Mouse (Mus musculus) WW6 (cell line): ENCODE data around the gene Bmpr1b.

Source experiments
- DNase-seq: peaks from one replicate; pipeline ENCODE4 v3.0.0-alpha.2; 2013; ENCODE audit warnings: low read depth, low spot score

Bmpr1b gene

DNA sequence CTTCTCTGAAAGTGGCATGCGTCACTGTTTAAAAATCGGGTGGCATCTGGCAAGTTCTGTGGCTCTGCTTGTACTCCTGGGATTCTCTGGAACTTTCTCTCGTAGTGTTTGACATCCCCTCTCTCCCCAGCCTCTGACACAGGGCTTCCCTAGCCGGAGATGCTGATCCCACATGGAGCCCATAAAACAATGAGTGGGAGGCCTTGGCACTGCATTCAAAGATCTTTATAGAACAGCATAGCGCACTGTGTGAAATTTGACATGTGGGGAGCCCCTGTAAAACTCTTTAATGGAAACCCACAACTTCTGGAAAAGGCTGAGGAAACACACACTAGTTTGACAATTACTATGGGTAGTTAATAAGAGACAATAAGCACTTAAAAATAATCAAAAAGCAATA is 126.2 kb downstream of the Bmpr1b start:
- DNase-seq = no peak

DNA sequence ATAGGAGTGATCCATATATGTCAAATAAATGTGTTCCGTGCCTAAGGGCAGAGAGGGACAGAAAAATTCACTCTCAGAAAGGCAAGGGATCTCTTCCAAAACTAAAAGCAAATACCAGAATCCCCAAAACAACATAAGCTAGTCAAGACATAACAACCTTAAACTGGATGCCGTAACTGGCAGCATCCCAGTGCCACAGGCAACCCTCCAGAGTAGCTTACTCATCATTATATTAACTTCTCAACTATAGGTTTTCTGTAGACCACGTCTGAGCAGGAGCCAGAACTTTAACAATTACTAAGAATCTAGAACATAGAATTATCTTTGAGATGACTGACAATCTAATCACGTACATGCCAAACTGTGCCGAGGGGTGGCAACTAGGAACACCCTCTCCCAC is 128.9 kb downstream of the Bmpr1b start:
- no peak for DNase-seq

DNA sequence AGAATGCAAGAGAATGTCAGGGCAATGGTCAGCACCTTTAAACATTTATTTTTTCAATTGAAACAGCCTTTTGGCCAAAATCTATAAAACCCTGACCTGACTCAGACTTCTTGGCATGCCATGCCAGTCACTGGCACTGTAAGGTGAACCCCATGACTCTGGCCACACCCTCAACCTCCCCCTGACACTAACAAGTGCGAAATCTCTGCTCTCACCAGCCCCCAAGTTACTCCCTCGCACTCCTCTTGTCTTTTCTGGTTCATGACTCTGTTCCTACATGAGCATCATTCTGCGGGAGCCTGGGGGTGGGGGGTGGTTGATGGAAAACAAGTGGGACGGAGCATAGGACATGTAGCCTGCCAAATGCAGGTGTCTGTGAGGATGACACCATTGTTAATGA is 135.1 kb downstream of the Bmpr1b start:
- no peak for DNase-seq

DNA sequence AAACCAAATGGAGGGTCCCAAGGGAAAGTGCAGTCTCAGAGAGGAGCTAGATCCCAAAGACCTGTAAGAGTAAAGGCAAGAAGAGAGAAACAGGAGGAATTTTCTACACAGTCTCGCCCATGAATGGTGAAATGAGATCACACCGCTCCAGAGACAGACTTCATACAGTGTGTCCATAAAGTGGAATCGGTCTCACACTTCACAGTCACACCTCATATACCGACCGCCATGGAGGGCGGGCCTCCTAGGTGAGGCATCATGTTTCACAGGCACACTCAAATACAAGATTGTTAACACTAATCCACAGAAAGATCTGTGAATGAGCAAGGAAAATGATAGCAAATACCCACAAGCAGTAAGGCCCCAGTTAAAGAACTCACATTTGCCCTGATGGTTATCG is 149.5 kb downstream of the Bmpr1b start:
- DNase-seq = no peak

DNA sequence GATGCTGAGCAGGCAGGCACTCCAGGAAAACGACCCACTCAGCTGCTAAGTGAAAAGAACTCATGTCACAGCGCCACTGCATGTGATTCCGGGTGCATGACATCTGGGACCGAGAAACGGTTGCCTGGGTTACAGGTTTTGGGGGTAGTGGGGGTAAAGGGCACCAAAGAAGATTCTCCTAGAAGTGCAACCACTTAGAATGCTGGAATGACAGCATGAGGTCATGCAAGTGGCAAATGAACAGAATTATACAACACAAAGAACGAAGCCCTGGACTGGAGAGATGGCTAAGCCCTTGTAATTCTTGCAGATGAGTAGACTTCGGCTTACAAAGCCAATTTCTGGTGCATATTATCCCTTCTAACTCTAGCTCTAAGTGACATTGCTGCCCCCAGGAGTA is 184.7 kb downstream of the Bmpr1b start:
- no peak for DNase-seq

DNA sequence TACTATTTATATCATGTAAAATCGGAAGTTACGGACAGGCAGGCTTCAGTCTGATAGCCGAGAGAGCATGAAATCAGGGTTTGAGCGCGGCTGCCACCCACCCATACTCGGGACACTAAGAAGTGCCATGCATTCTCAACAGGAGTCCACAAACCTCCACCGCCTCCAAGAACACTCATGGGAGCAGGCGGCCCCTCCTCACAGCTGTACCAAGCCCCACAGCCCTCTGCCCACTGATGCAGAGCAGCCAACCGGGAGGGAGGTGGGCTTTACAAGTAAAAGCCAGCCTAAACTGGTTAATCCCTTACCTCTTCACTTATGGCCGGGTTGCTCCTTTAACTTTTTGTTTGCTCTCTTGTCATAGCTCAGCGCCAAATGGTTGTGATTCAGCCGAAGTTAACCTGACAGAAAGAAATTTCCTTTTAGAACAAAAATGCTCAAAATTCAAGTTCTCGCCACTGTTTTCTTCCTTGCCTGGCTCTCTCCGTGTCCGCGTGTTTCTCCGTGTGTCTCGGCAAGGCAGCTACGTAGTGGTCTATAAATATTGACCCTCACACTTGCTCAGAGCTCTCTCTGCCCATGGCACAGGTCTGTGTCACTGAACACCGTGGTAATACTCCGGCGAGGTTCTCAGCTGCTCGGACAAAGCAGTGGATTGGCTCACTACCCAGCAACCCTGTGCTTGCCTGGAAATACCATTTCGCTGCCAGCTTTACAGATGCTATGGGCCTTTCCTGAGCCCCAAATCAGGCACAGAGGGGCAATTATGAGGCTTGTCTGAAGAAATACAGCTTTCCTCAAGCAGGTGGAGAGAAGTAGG is 187.4 kb downstream of the Bmpr1b start:
- no peak for DNase-seq

DNA sequence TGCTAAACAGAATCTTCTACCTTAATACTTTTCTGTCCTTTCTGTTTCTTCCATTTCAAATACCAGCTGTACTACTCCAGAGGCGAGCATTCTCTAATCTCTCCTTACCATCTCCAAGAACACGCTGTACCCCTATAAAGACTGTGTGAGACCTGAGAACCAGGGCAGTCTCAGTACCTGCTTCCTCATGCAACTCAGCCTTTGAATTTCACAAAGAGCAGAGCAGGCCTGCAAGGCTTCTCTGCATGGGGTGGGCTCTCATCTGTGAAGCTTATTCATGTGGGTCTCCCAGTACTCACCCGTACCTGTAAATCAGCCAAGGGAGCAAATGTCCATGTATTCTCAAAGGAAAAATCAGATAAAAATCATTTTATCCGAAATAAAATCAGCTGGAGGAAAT is 203.0 kb downstream of the Bmpr1b start:
- no peak for DNase-seq

DNA sequence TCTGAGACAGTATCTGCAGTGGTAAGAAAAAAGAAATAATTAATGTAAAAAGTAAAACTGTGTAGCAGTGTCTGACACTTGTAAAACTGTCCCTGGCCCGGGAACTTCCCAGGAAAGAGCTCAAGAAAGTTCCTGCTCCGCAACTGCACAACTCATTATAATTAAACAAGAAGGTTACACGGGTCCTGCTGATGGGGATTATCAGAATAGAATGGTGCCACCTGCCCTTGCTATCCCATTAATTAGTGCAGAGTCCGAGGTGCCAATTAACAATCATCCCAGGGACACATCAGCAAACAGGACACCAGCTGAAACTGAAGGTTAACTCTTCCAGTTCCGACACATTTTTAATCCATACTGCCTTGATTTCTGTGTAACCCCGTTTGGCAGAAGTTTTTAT is 216.3 kb downstream of the Bmpr1b start:
- no peak for DNase-seq

DNA sequence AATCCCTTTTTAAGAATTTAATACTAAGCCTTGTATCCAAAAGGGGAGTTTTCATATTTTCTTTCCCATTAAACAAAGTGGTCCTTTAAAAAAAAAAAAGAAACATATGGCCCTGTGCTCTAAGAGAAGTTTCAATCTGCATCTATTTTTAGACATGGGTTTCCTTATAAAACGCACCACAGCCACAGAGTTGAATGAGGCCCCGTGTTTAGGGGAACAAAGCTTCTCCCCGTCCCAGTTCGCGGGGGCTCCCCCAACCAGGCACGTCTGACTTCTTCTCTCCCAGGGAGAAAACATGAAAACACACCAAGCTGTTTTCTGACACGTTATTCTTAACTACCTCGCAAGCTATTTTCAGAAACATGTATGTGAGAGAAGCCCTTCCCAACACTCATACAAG is 218.6 kb downstream of the Bmpr1b start:
- DNase-seq = no peak

DNA sequence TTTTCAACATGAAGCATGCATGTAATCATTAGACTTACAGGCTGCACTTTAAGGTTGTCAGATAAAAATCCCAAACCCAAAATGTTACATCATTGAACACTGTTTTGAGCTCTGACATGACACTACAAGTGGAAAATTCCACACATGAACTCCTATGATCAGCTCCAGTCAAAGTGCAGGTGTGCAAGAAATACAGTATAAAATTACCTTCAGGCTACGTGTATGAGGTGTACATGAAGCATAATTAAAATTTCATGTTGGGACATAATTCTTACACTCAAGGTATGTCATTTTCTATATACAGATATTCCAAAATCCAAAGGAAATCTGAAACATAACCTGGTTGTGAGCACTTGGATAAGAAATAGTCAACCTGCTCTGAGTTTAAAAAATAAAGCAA is 220.7 kb downstream of the Bmpr1b start:
- no peak for DNase-seq

DNA sequence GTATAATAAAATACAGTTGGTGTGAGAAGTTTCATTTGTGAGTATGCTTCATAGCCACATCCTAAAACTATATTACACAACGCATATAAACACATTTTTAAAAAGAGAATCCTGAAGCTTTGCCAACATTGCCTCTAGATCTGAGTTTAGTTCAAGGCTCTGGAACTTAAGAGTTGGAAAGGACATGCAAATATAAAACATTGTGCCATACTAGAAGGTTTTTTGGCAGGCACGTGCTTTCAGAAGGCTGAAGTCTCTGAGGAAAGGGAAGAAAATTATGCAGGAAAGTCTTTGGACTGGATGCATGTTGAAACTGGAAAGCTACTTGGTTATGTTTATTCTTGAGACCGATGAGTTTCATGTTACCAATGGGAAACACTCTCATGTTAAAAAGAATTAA is 221.1 kb downstream of the Bmpr1b start:
- DNase-seq = no peak

DNA sequence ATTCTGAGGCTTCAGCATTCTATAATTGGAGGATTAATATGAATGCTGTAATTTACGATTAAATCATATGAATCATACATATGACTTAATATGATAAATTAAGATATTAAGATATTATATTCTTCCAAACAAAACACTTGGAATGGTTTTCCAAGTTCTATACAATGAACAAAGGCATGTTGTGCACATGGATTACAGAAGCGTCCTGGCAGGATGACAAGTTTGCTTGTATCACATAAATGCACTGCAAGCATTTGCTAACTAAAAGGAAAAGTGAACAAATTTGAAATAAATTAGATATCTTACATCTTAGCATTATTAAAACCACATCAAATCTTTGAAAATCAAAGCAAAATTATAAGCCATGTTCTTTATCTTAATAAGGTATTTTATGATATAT is 222.4 kb downstream of the Bmpr1b start:
- no peak for DNase-seq

DNA sequence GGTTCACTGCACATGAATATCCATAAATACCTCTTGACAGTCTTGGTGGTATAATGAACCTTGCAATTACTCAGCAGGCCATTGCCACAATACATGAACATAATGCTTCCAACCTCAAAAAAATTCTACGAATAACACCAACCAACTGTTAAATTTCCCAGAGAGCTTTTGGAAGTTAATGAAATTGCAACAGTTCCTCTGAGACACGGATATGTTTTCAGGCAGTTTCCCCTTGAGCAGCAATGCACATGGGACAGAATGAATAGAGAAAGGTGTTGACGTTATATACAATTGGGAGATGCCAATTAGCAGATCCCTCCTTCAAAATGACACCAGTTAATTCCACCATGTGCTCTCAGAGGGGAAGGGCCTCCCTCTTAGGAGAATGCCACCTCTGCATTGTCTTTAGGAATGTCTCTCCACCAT is 225.9 kb downstream of the Bmpr1b start:
- DNase-seq = no peak

DNA sequence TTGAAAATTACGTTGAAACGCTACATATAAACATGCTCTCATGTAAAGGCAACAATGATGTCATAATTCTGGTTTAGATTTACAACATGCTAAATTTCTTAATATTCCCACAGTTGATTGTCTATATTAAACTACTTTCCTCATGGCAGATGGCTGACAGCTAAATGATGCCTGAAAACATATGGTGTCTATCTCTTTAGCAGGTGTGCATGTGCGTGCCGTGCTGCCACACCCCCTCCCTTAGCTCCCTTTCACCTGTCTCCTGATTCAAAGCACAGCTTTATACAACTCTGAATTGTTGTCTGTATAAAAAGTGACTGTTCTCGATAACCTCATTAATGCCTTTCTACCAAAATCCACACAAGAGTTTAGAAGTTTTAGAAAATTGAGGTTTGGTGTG is 229.0 kb downstream of the Bmpr1b start:
- no peak for DNase-seq

DNA sequence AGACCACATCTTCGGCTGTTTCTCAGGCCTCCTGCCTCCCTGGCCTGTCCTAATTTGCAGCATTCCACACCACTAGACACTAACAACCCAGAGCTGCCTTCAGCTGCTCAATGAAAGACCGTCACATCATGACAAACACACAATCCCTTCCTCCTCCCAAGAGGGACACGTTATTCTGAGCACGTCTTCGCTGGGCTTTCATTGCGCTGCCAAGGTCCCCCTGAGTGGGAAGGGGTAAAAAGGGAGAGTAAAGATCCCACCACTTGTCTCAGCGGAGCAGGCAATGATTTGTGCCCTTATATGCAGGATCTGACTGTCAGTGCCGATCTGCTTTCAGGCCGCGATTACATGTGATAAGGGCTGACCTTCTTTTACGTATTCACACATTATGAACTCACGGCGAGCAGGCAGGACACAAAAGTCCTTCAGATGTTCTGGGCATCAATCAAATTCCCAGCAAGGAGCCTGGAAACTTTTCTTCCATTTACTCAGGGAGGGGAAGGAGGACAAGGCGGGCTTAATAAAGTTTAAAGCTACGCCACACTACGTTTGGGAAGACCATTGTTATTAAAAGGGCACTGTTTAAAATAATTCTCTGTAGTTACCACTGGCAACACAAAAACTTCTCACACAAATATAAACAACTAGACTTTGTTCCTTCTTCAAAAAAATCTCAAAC is 232.5 kb downstream of the Bmpr1b start:
- DNase-seq = no peak

DNA sequence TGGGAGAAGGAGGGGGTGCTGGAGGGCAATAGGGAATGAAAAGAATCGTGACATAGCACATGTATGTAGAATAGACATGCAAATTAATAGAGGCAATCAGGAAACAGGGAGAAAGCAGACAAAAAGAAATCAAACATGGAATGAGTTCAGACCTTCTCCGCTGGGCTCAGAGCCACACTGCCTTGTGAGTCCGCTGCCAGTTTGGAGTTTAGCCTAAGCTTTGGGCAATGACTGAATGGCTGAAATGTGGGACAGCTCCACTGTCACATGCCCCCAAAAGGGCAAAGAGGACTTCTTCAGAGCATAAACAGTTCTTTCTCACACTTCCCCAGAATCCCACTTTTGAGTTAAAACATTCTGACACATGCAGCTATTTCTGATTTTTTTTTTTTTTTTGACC is 236.3 kb downstream of the Bmpr1b start:
- no peak for DNase-seq

DNA sequence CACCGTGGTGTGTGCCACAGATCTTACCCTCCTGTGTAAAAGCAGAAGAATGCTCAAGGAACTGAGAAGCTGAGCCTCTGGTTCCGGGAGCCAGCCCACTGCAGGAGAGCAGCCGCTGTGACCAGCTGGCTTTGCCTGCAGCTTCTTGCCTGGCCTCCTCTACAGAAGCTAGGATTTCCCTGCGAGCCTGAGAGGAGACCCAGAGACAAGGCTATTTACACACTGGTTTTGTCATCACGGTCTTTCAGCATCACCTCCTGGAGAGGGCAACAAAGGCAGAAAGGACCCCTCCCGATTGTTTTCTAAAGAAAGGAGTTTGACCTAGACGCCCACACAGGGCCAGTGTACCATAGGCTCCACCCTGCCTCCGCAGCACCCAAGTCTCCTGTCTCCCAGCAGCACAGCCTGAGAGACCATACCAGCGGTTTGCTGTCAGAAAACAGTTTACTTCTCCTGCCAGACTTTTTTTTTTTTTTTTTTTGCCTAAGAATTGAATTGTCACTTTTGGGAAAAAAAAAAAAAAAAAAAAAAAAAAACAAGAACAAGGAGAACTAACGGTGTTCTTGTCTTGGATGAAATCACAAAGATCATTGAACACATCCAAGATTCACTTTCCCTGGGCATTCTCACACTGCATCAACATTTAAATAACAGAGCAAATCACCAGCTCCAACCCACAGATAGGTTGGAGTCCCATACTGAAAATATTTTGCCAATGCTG is 237.7 kb downstream of the Bmpr1b start:
- peak; percentile 45 for DNase-seq

DNA sequence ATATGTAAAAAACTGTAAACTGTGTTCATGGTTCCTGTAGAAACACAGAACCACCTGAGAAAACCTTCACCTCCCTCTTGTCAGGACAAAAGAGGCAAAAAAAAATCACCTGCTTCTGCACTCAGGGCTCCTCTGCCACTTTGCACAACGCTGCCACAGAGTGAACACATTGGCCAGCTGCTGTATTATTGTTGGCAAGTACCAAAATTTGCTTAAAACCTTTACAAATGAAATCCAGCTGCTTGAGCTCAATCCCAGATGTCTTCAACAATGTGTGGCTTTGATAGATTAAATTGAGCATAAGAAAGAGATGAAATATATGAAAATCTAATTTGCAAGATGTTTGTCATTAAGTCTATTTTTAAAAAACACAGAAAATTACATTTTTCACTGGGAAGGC is 245.8 kb downstream of the Bmpr1b start:
- DNase-seq = no peak

DNA sequence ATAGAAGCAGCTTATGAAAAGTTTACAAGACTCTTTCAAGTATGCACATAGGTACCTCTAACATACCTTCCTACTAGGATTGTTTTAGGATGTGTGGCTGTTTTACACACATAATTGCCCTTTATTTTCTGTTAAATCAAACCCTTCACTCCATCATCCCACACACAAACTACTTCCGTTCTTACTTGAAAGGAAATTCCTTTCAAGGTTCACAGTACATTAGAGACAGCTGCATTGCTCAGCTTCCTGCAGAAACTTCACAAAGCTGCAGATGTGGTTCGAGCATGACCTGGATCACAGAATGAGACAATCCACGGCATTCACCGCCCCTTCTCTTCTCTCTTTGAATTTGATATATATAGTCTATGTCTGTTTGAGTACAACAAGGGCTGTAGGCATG is 248.1 kb downstream of the Bmpr1b start:
- DNase-seq = no peak

DNA sequence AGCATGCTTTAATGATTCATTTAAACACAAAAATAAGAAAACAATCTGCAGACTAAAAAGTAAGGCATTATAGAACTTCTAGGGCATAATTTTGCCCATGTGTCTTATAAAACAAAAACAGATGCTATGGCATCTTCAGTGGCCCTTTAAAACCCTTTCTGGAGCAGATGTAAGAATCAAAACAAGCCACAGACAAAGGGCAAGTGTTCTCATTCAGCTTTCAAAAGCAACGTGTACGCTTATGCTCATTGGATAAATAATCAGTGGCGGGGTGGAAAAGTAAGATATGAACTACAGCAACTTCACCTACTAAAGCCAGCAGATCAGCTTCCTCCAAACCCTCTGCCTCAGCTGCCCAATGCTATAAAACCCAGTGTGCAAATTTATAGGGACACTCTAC is 249.6 kb downstream of the Bmpr1b start:
- DNase-seq = no peak

DNA sequence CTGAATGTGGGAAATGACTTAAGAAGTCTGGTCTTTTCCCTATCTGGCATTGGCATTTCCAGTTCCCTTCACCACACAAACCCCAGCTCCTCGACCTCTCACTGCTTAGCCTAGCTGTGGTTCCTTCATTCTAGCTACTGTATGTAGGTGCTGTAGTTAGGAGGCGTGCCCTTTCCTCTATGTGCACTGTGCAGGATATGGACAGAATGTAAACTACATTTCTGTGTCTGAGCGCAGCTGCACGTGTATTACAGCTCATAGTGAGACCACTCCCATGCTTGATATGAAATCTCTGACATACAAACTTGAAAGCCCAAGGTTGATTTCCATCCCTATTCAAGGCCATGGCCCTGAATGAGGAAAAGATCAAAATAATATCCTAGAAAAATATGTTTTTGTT is 252.1 kb downstream of the Bmpr1b start:
- no peak for DNase-seq

DNA sequence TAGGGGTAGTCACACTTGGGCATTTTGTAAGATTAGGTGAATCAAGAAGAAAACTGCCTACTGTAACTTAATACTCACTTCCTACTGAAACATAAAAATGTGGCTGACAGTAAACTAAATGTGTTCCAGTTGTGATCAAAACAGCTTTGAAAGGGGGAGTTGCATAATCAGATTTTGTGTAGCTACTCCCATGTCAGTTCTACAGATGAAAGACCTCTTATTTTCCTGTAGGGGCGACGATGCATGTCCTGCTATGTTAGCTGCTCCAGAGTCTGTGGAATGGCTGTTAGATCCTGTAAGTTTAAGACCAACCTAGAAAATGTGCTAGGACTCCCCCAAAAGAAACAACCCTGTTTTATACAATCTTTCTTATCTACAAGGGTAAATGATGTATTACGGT is 253.2 kb downstream of the Bmpr1b start:
- no peak for DNase-seq

DNA sequence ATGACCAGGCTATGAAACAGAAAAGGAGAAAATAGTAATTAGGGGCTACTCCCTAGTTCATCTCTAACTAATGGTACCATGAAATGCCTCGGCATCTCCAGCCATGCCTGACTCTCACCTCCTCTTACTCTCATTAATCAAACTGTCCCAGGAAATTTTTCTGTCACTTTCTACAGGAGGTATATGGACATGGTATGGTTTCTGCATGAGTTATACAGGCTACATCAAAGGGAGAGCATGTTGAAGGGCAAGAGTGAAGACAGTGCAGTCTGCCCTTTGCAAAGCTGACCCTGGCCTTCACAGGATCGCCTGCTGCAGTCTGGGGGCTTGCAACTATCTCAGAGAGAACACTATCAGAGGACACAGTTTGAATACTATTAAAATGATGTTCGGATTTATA is 254.6 kb downstream of the Bmpr1b start:
- DNase-seq = no peak
